Mouse (Mus musculus) gastrocnemius, adult 8-10 months (tissue): Measurements from ENCODE around the gene Akna. TPM values are rescaled to one million over a fixed set of nuclear protein-coding genes. Genes with fewer than 3 reads are reported as not detected.

Source experiments
- DNase-seq, 2 experiments: peaks; one replicate each; pipeline ENCODE4 v3.0.0; 2022; ENCODE audit warnings: low spot score in 2 of 2
- total RNA-seq, 4 experiments: library from RNA; stranded (reverse); gene quantifications; 2 replicates each; pipeline ENCODE4 v1.2.4; 2022

The Akna gene
- total RNA-seq, 4 experiments from 2014 or later, result 0.68 to 1.4 (median 0.96) TPM

DNA sequence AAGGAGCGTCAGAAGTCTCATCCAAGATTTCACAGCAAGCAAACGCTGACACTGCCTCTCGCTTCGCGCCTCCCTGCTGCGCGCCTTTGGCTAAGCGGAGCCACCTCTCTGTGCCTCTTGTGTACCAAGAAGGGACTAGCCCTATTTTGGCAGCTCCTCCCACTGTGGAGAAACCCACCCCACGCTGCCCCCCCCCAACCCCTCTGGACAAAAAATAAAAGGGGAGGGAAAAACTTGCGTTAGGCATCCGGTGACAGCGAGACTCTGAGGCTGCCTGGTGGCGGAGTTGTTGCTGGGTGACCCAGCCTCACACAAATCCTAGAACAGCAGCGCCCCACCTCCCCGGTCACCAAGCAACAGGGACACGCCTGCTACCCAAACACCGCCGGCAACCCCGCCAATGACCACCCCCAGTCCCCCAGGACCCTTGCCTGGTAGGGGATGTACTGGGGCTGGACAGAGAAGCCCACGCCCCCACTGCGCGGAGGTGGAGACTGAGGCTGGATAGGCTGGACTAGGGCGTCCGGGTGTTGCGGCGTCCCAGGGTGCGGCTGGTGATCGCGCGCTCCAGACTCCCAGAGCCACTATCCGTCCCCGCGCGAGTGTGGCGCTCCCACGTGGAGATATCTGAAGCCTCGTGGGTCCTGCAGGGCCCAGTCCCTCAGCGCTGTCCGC is 6.9 kb upstream of the Akna start:
- peak; percentile 75 for DNase-seq

DNA sequence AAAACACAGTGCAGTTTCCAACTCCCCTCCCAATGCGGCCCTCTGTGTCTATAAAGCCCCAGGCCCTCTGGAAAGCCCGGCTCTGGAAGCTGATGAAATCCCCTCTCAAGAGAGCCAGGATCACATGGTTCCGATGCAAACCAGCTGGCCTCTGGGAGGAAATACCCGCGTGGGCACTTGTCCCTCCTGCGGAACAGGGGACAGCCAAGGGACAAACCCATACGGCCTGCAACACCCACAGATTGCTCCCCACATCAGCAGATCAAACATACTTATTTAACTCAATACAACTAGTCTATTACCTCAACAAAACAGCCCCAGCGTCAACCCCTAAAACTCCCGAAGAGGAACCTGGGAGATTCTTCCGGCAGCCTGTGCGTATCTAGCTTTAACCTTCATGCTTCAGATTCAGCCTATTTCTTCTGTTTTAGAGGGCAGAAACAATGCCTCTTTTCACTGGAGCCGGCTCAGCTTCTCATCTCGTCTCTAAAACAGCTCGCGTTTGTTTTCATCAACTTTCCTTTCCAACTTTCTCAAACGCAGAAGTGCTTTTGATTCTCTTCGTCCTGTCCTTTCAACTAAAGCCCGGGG is 6.3 kb upstream of the Akna start:
- no peak for DNase-seq

DNA sequence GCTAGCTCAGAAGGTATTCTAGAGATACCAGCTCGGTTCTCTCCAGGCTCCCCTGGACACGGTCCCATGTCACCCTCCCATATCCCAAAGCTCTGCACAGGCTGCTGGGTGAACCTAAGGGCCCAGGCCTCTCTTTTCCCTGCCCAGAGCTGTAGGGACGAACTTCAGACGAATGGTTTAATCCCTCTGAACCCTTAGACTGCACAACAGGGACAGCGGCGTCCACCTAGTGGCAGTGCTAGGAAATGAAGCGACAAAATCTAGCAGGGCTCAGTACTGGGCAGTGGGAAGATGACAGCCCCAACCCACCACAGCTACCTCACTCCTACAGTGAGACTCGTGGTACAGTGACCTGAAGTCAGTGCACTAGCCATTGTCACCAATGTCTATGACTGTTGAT is 5.5 kb upstream of the Akna start:
- DNase-seq, result peak in 1 of 2 experiments; percentile 34

DNA sequence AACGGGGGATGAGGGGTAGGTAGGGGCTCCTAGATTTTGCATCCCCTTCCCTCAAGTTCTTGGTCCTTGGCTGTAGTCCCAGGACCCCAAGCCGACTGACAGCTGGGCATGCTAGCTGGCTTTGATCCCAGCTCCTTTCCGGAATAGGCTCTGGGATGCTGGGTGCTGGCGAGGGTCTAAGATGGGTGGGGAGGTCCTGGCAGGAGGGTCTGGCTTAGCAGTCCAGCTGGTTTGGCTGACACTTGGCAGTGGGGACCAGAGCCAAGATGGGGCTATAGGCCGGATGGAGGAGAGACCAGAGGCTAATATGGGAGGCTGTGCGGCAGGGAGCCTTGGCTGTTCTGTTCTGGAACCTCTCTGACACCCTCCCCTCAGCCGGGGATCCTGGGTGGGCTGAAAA is 5.1 kb upstream of the Akna start:
- DNase-seq, result no peak

DNA sequence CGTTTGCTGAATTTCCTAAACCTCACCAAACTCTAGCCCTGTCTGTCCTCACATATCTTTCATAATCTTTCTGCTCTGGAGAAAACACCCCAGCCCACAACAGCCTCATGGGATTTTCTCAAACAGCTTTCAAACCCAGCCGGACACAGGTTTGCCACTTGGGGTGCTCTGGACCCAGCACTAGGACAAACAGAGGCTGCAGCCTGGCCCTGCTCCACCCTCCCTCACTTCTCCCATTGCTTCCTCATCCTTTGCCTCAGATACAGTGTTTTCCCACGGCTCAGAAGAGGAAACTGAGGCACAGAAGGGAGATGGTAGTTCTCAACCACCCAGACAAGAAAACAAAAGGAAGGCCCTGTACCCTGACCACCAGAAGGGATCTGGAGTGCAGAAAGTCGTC is 2.5 kb upstream of the Akna start:
- no peak for DNase-seq

DNA sequence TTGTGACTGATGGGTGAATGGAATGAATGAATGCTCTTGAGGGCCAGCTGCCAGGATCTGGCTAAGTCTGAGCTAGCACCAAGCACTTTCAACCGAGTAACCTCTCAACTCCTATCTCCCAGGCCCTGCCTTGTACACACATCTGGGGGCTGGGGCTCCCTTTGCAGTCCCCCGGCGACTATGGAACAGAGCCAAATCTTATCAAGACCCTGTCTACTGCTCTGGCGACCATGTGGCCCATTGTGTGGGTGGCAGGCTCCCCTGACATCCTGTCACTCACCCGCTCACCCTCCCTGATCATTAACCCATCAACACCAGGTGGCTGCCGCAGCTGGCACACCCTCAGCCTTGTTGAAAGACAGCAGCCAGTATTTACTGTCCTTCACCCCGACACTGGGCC is 1.9 kb upstream of the Akna start:
- no peak for DNase-seq

DNA sequence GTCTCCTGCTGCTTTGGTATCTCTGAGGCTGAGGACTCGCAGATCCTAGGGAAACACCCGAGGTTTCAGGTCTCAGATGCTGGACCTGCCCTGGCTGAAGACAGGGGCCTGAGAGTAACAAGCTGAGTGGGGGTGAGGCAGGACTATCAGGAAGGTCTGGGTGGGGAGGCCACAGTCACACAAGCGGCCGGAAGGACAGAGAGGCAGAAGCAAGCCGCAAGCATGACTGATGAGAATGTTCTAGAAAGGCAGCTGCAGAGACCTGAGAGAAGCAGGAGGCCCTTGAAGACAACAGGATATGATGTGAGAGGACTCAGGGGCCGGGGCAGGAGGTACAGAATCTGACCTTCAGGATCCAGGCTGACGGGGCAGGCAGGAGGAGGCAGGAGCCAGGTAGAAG is 1.1 kb upstream of the Akna start:
- DNase-seq, result no peak

DNA sequence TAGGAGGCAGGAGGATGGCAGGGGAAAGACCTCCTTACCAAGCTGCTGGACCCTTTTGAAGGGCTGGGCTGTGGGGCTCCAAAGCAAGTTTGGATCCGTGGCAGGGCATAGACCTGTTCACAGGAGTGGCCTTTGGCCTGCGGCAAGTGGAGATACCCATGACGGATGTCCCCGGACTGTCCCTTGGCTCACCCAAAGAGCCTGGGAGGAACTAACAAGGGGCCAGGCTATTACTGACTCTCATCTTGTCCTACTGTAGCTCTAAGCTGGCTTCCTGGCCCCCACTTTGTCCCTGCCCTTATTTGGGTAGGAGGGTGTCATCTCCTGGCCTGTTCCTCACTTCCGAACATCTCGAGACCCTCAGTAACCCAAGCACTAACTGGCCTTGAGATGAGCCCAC is 596 bp downstream of the Akna start:
- no peak for DNase-seq

DNA sequence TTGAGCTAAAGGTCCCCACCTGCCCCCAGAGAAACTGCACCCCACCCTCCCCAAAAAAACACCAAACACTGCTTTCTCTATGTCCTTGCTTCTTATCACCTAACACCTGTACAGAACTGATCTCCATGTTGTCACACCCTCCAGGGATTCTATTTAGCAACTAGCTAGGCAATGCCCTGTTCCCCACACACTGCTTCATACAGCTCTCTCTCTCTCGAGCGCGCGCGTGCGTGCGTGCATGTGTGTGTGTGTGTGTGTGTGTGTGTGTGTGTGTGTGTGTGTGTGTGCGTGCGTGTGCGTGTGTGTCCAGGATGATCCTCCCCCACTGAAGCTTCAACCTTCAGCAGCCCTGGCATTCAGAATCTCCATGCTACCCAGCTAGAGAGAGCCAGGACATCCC is 1.1 kb downstream of the Akna start:
- DNase-seq, result no peak

DNA sequence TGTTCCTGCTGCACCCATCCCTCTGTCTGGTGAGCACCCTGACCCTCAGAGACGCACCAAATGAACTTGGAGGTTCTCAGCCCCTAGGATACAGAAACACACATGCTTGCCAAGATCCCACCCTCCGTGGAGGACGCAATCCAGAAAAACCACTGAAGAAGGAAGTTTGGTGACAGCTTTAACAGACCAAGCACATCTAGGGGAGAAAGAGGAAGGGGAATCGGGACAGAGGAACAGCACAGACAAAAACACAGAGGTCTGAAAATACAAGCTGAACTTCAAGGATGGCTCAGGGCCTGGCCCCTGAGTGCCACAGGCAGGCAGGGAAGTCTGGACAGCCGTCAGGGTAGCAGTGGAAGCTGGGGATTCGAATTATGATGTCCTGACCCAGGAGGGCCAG is 1.5 kb downstream of the Akna start:
- no peak for DNase-seq

DNA sequence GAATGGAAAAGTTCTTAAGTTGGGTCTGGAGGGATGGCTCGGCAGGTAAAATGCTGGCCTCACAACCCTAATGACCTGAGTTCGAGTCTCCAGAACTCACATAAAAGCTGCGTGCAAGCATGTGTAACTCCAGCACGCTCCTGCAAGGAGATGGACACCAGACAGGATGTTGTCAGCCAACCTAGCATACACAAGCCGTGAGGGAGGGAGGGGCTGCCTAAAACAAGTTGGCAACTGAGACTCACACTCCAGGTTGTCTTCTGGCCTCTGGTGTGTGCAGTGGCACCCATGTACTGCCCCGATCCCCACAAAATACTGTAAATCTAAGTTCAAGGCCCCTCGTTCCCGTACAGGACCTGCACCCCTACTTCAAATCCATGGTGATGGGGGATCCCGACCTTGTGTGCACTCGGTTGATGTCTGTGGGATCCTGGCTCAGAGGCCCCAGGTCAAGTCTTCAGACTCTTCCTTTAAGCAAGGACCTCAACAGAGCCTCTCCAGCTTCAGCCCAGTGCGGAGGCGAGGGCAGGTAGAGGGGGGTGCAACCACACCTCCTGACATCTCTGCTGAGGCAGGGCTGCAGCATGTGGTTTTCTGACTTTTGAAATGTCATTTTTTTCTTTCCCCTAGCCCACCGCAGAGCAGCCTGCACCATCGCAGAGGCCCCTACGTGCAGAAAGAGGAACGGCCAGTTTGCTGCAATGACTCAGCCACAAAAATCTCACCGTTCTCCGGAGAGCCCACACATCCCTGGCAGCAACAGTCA is 2.4 kb downstream of the Akna start:
- no peak for DNase-seq

DNA sequence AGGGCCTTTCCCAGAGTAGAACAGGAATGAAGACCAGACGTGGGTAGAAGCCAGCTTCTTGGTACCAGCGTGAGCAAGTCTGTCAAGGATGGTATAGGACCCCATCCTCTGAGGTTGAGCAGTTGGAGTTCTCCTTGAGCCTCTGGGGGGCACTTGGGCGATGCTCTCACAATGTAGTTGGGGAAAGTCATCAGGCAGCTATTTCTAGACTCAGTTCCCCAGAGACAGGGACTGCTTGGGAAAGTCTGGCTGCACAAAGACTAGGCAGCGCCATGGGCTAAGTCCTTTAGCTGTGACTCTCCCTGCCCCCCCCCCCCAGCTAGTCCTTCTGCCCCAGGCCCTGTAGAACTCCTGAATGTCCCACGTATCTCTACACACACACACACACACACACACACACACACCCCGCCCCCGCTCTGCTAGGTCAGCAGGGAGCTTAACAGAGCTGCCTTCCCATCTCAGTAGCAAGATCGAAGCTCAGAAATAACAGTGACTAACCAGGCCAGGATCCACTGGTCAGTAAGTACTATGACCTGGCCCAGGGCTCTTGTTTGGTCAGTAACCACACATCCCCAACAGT is 3.4 kb downstream of the Akna start:
- no peak for DNase-seq

DNA sequence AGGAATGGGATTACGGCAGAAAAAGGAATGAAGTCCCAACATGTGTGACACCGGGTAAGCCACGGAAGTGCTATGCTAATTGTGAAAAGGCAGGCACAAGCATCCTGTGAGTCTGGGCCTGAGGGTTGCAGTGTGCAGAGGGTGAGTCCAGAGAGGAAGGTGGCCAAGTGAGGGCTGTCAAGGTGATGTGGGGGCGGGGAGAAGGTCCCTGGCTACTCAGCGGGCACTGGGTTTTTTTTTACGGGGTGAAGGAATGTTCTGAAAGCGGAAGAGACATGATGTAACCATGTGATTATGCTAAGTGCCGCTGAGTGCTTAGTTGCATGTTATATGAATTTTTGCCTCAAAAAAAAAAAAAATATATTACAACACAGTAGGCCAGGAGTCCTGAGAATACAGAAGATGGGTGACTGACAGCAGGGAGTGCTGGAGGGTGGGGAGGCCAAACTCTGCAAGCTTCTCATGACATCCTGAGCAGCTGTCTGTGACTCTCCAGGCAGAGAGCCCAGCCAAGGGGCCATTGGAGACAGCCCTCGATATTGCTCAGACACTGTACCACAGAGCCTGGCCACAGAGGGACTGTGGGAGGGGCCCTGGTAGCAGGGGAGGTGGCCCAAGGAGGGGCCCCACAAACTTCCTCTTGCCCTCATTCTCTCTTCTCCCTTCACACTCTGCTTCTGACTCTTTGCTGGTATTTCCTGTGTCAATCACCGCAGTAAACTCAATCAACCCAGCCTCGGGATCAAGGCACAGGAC is 4.1 kb downstream of the Akna start:
- DNase-seq, result peak in 1 of 2 experiments; percentile 32

DNA sequence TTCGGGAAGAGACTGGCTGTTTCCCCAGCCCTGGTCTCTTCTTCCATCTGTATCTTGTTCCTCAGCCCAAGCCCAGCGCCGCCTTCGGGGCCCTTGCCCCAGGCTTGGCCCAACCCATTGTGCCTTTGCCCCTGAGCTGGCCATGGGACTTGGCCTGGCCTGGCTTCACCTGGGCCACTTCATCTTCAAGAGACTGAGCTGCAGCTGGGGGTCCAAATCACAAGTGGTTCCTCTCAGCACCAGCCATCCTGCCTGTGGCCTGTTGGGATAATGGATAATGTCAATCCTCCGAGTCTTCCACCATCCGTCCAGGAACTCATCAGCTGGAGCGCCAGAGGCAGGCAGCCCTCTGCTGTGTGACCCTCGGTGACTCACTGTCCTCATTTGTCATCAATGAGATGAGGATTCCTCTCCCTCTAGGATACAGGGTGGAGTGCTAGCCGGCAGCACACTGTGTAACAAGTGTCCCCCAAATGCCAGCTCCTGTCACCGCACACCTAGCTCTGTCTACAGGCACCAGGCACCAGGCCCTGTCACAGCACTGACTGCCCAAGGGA is 5.1 kb downstream of the Akna start:
- no peak for DNase-seq

DNA sequence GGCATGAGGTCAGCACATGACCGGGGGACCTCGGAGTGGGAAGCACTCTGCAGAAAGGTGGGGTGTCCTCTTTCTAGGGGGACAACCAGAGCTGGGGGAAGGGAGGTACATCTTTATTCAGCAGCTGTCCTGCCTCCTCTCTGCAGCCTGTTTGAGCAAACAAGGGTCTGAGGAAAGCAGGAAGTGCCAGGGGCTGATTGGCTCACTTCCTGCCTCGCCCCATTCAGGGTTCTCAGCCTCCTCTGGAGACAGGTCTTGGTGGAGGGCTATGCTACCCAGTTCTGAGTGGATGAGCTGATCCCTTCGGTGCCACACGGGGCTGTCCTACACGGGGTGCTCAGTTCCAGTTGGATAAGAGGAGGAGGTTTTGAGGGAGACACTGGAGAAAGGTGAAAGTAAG is 11.8 kb downstream of the Akna start:
- no peak for DNase-seq

DNA sequence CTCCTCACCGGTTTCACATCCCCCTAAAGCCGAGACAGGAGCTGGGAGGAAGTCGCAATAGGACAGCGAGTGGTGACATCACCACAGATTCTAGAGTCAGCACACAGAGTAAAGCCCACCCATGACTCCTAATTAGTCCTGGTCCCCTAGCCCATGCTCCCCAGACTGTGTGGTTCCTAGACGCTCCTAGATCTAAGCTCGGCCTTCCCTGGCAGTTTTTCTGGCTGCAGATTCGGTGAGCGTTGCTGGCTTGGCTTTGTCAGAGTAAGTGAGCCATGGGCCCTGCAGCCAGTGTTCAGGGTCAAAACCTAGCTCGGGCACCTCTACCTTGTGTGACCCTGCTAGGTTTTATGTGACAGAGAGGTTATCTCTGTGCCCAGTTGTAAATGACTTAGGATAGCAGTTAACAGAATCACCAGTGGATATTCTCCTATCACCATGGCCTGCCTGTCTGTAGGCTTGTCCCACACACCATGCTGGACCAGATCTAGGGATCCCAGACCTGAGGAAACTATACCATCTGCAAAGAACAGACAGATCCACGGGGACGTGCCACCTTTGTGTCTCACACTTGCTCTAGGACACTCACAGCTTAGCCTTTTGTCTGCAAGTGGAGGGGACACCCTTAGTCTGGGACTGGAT is 13.1 kb downstream of the Akna start:
- DNase-seq, result no peak

DNA sequence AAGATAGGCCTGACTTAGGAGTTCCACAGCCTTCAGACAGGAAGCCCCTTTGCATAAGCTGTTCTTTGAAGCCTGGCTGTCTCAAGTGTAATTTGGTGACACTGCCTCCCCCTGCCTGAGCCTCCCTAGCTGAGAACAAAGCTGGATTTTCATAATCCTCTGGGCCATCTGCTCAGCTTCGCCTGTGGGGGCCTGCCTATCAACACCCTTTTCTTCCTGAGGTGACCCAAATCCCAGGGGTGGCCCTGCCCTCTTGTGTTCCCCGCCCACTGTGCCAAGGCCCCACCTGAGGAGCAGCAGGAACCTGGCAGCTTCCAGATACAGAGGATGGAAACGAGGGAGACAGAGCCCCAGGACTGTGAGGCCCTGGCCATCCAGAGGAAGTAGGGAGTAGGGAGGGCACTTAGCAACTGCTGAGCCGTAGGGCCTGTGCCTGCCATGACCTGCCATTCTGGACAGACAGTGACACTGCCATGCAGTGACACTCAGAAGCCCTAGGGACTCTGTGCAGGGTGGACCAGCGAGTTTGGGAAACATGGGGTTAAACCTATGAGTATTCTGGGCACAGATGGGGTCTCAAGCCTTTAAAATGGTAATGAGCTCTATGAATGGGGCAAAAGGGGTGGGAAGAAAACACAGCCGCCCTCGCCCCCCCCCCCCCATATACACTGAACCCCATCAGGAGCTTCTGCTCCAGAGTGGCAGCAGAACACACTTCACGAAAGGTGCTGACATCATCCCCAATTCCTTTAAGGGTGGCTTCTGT is 13.8 kb downstream of the Akna start:
- DNase-seq, result no peak

DNA sequence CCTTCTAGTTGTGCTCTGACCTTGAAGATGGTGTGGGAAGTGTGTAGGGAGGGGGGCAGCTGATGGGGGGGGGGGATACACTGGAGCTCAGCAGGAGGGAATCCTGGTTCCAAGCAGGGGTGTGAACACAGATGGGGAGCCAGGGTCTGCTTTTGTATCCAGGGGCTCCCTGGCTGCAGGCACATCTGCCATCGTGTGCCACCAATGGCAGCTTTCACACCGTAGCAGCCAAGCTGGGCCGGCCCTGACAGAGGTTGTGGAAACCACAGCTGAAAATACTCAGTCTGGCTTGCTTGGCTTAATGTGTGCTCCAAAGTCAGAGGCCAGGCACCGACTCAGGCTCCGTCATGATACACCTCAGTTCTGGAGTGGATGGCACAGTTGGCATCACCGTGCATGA is 15.1 kb downstream of the Akna start:
- DNase-seq, result no peak

DNA sequence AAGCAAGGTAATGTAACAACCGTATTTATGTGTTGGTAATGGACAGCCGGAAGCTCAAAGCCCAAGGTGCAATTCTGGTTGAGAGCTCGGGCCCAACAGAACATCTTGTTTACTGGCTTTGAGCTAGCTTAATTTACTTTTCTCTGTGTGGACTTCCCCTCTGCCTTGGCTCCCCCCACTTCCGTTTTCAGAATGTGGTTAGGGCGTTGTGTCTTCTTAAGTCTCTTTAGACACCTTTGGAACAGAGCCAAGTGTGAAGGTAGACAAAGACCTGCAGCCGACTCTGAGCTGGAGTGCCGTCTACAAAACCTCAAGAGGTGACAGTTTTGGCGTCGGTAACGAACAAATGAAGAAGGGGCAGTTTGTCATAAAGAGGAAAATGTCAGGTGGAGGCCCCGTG is 17.4 kb downstream of the Akna start:
- no peak for DNase-seq

DNA sequence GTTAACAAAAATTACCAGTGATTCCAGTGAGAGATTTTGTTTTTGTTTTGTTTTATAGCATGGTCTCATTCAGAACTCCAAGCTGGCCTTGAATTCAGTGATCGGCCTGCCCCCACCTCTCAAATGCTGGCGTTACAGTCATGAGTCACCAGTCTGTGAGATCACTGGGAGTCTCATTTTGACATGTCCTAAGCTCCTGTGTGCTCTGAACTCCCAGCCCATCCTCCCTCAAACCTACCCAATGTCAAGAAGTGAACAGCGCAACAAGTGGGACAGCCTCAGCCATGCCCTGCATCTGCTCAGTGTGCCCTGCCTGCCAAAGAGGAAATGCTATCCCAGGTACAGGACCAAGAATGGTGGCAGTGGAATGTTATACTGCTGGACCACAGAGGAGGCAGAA is 17.9 kb downstream of the Akna start:
- no peak for DNase-seq
